Mouse (Mus musculus) heart, embryonic 11.5 days (tissue): ENCODE results near the gene Trhde. TPM values are rescaled to one million over a fixed set of nuclear protein-coding genes. Genes with fewer than 3 reads are reported as not detected.

Source experiments
- ATAC-seq: fragments of 200-750 bp; cut with Nextera tagmentation; replicated peaks from 2 replicates; pipeline ENCODE4 v1.8.0; 2017; ENCODE audit warnings: moderate library complexity; ENCODE audit not compliant: insufficient number of reproducible peaks, low FRiP score, low TSS enrichment
- H3K27ac ChIP-seq: fragments of 300-500 bp; sonication (generic); 2 replicates; pipeline ENCODE4 v1.5.1; 2014; ENCODE audit warnings: mild to moderate bottlenecking, low read depth, low read length
- H3K27me3 ChIP-seq: fragments of 300-500 bp; sonication (generic); 2 replicates; pipeline ENCODE4 v1.6.1; 2014; ENCODE audit warnings: mild to moderate bottlenecking, low read length, mixed read lengths; ENCODE audit not compliant: control insufficient read depth, insufficient read depth
- H3K36me3 ChIP-seq: fragments of 300-500 bp; sonication (generic); 2 replicates; pipeline ENCODE4 v1.6.1; 2014; ENCODE audit warnings: mild to moderate bottlenecking, low read length, moderate library complexity, mixed read lengths; ENCODE audit not compliant: control insufficient read depth, insufficient read depth
- H3K4me1 ChIP-seq: fragments of 300-500 bp; sonication (generic); 2 replicates; pipeline ENCODE4 v1.6.1; 2014; ENCODE audit warnings: low read length; ENCODE audit not compliant: control insufficient read depth, insufficient read depth
- H3K4me2 ChIP-seq: fragments of 300-500 bp; sonication (generic); 2 replicates; pipeline ENCODE4 v1.6.1; 2014; ENCODE audit warnings: mild to moderate bottlenecking, moderate library complexity
- H3K4me3 ChIP-seq: fragments of 300-500 bp; sonication (generic); 2 replicates; pipeline ENCODE4 v1.5.1; 2014; ENCODE audit warnings: low read depth, low read length
- H3K9ac ChIP-seq: fragments of 300-500 bp; sonication (generic); 2 replicates; pipeline ENCODE4 v1.6.1; 2014; ENCODE audit warnings: mild to moderate bottlenecking, low read depth, low read length, moderate library complexity
- H3K9me3 ChIP-seq: fragments of 300-500 bp; sonication (generic); replicated peaks from 2 replicates; pipeline ENCODE4 v1.6.1; 2016; ENCODE audit warnings: low read length; ENCODE audit not compliant: control insufficient read depth
- WGBS: fragments of 180-500 bp; shearing (Covaris S2); extraction: QIAGEN DNeasy Blood & Tissue Kit; methylation state at CpG from one replicate; pipeline ENCODE4 v1.1.7; 2014; ENCODE audit not compliant: insufficient replicate concordance; 5-methylcytosine and 5-hydroxymethylcytosine counted together
- polyA plus RNA-seq: library from polyadenylated mRNA; unstranded; fragments of >200 nt; fragmentation: Nextera tagmentation; extraction: Ambion mirVana; gene quantifications from 2 replicates; pipeline ENCODE4 v1.2.1, GENCODE M21; 2014

The Trhde gene
- 0.13 and 0.20 TPM in 2 replicates for polyA plus RNA-seq

GRCm38 (mm10) chr10:114802161-114802651 is at the start of gene Trhde:
TSS of gene Trhde (minus strand) at chr10:114802307.
- peaks cover 46% of the 10 kb centered on the region for H3K27me3 ChIP-seq
- H3K9me3 ChIP-seq, result no peaks in the 10 kb centered on the region

DNA sequence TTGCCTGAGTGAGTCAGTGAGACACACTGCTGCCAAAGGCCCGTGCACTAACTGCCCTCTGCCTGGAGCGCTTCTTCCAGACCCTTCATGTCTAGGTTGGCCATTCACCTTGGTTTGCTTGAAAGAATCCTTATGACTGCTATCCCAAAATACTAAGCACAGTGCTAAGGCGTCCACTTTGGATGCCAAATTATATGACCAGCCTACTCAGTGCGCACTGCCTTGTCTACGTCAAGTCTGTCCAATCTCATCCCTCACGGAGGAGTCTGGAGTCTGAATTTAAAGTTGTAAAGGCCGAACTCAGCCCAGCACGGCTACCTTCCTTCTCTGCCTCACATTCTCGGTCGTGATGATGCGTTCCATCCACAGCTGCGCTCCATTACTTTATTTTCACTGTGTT is 39.9 kb upstream of the Trhde start:
- ATAC-seq, result no peak
- Histone ChIP-seq H3K4me2 (no peak overlapping the region), H3K27me3 (no peaks in the 10 kb centered on the region), H3K4me3 (no peak overlapping the region), H3K36me3 (no peaks in the 10 kb centered on the region), H3K4me1 (no peaks in the 10 kb centered on the region), H3K9me3 (no peaks in the 10 kb centered on the region), H3K9ac (no peak overlapping the region), H3K27ac (no peak overlapping the region)
- WGBS, result 72% methylated on average over 12 of the region's 12 CpGs

More at GRCm38 (mm10) chr10:114802161-114802651, at the start of gene Trhde:
- peak within 1 kb of the TSS; percentile 94 for H3K4me2 ChIP-seq
- H3K4me3 ChIP-seq, result peak within 1 kb of the TSS; percentile 58
- ATAC-seq, result no peak
- H3K9ac ChIP-seq, result 0 out of 2 replicates have a peak within 1 kb of the TSS, but pooled peaks have one; percentile 16
- H3K27ac ChIP-seq, result no peak within 1 kb of the TSS
- H3K4me1 ChIP-seq, result 0 out of 2 replicates have a peak, but pooled peaks cover 2% of the 10 kb centered on the region
- H3K36me3 ChIP-seq, result no peaks in the 10 kb centered on the region
- WGBS, result under 1% methylated on average over 30 of the region's 30 CpGs

GRCm38 (mm10) chr10:114841440-114841839 is 39.3 kb upstream of the Trhde start:
- no peaks in the 10 kb centered on the region for H3K27me3 ChIP-seq
- no peak for ATAC-seq
- no peaks in the 10 kb centered on the region for H3K9me3 ChIP-seq
- no peak overlapping the region for H3K4me3 ChIP-seq
- H3K36me3 ChIP-seq, result no peaks in the 10 kb centered on the region
- H3K4me1 ChIP-seq, result no peaks in the 10 kb centered on the region
- no peak overlapping the region for H3K4me2 ChIP-seq
- 39% methylated on average over 5 of the region's 5 CpGs for WGBS
- H3K27ac ChIP-seq, result no peak overlapping the region
- H3K9ac ChIP-seq, result no peak overlapping the region

DNA sequence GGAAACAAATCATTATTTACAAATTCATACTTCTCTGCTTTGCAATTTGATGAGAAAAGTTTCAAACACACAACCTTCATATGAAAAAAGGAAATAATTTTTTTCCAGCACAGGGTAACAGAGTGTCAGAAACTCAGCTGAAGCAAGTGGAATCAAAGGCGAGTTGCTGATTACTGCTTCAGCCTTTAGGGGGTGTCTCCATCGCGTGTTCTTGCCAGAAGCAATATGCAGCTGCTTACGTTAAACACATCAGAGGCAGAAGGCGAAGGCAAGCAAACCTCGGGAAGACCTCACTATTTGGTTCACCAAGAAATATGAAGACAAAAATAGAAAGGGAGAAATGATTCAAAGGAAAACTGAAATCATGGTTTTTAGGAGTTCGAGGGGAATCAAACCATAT is 29.2 kb upstream of the Trhde start:
- Histone ChIP-seq H3K9ac (no peak overlapping the region), H3K4me1 (no peaks in the 10 kb centered on the region), H3K4me3 (no peak overlapping the region), H3K9me3 (no peaks in the 10 kb centered on the region), H3K36me3 (no peaks in the 10 kb centered on the region), H3K27me3 (no peaks in the 10 kb centered on the region), H3K4me2 (no peak overlapping the region), H3K27ac (no peak overlapping the region)
- no peak for ATAC-seq
- WGBS, result 51% methylated on average over 7 of the region's 7 CpGs

GRCm38 (mm10) chr10:114808799-114809198 is 6.7 kb upstream of the Trhde start:
- 50% methylated on average over 3 of the region's 3 CpGs for WGBS
- no peak overlapping the region for H3K27ac ChIP-seq
- peaks cover 2% of the 10 kb centered on the region for H3K27me3 ChIP-seq

GRCm38 (mm10) chr10:114805884-114806283 is 3.8 kb upstream of the Trhde start:
- ATAC-seq, result no peak
- H3K4me1 ChIP-seq, result no peaks in the 10 kb centered on the region
- 40% methylated on average over 3 of the region's 3 CpGs for WGBS

More at GRCm38 (mm10) chr10:114808799-114809198, 6.7 kb upstream of the Trhde start:
- no peak overlapping the region for H3K4me2 ChIP-seq
- H3K4me1 ChIP-seq, result no peaks in the 10 kb centered on the region
- ATAC-seq, result no peak
- no peaks in the 10 kb centered on the region for H3K9me3 ChIP-seq
- no peak overlapping the region for H3K4me3 ChIP-seq
- no peaks in the 10 kb centered on the region for H3K36me3 ChIP-seq
- no peak overlapping the region for H3K9ac ChIP-seq

GRCm38 (mm10) chr10:114801457-114802160 is 498 bp downstream of the Trhde start:
- Histone ChIP-seq H3K9ac (0 out of 2 replicates have a peak overlapping the region, but pooled peaks have one; percentile 16), H3K27me3 (peaks cover 46% of the 10 kb centered on the region)
- WGBS, result under 1% methylated on average over 58 of the region's 66 CpGs

More at GRCm38 (mm10) chr10:114805884-114806283, 3.8 kb upstream of the Trhde start:
- H3K9me3 ChIP-seq, result no peaks in the 10 kb centered on the region
- no peak overlapping the region for H3K4me2 ChIP-seq
- no peaks in the 10 kb centered on the region for H3K36me3 ChIP-seq
- H3K27me3 ChIP-seq, result peaks cover 29% of the 10 kb centered on the region
- H3K9ac ChIP-seq, result no peak overlapping the region
- H3K4me3 ChIP-seq, result no peak overlapping the region
- H3K27ac ChIP-seq, result no peak overlapping the region

GRCm38 (mm10) chr10:114800331-114801304 is 1.5 kb downstream of the Trhde start:
- peaks cover 46% of the 10 kb centered on the region for H3K27me3 ChIP-seq
- H3K9ac ChIP-seq, result no peak overlapping the region
- peak overlapping the region; percentile 94 for H3K4me2 ChIP-seq
- peak overlapping the region; percentile 58 for H3K4me3 ChIP-seq
- WGBS, result 11% methylated on average over 75 of the region's 75 CpGs
- peak; percentile 33; the same call in 1 of the 2 replicates for ATAC-seq
- H3K36me3 ChIP-seq, result no peaks in the 10 kb centered on the region
- H3K9me3 ChIP-seq, result no peaks in the 10 kb centered on the region
- H3K4me1 ChIP-seq, result 0 out of 2 replicates have a peak, but pooled peaks cover 2% of the 10 kb centered on the region
- no peak overlapping the region for H3K27ac ChIP-seq

More at GRCm38 (mm10) chr10:114801457-114802160, 498 bp downstream of the Trhde start:
- peak overlapping the region; percentile 94 for H3K4me2 ChIP-seq
- H3K4me1 ChIP-seq, result 0 out of 2 replicates have a peak, but pooled peaks cover 2% of the 10 kb centered on the region
- peak; percentile 56 for ATAC-seq
- H3K27ac ChIP-seq, result no peak overlapping the region
- no peaks in the 10 kb centered on the region for H3K36me3 ChIP-seq
- peak overlapping the region; percentile 58 for H3K4me3 ChIP-seq
- no peaks in the 10 kb centered on the region for H3K9me3 ChIP-seq
